ENCODE assay signal across 8 mouse cellular contexts in genomic region chr5:117976657-117977500, GRCm38 (mm10). TPM values are rescaled to one million over a fixed set of nuclear protein-coding genes. Genes with fewer than 3 reads are reported as not detected.
A peak's percentile ranks its signal among the peaks of the same experiment; 100 is the strongest.
DNase-seq lines count a peak whose midpoint lies in the region; ATAC-seq and TF ChIP-seq lines count a peak whose summit lies in the region.

Gene Fbxo21 (plus strand): TSS chr5:117976730.

- H3K4me3 ChIP-seq in forebrain, embryonic 15.5 days: peak within 1 kb of the TSS; percentile 99
- H3K4me3 ChIP-seq in lung, adult 2 months (replicated peaks; ENCODE audit: extremely low read depth, low read depth, low read length): peak within 1 kb of the TSS; percentile 74

- intact Hi-C loops in heart, postnatal 25 days (cut with DNase I): no loop called here

- no peaks in the 10 kb centered on the region for H3K9me3 ChIP-seq in forebrain, embryonic 15.5 days

- H3K27ac ChIP-seq in forebrain, embryonic 15.5 days (replicated peaks): peak within 1 kb of the TSS; percentile 90

- no peak for TF ChIP-seq CTCF in lung, adult 2 months (IDR thresholded peaks at IDR 0.05; ENCODE audit: insufficient read depth, low read length)

- peak; percentile 59; the same call in 1 of the 2 replicates for TF ChIP-seq POLR2A in lung, adult 2 months (IDR thresholded peaks at IDR 0.05; ENCODE audit: borderline replicate concordance, extremely low read depth, low read depth, low read length)

- H3K9ac ChIP-seq in forebrain, embryonic 15.5 days (replicated peaks): peak within 1 kb of the TSS; percentile 100

- peak; percentile 86 for ATAC-seq in forebrain, embryonic 15.5 days (replicated peaks)
- peak; percentile 64 for ATAC-seq in neutrophil, adult 5-6 weeks (ENCODE audit: extremely low read depth, insufficient number of reproducible peaks, low FRiP score, poor library complexity, severe bottlenecking)

- peak within 1 kb of the TSS; percentile 73 for H3K4me2 ChIP-seq in forebrain, embryonic 15.5 days (replicated peaks)

- no peaks in the 10 kb centered on the region for H3K27me3 ChIP-seq in forebrain, embryonic 15.5 days

- WGBS in forebrain, embryonic 15.5 days: under 1% methylated on average over 77 of the region's 88 CpGs
- WGBS in lung, adult 2 months: 1% methylated on average over 88 of the region's 88 CpGs

- DNase-seq in ES-CJ7 (ENCODE audit: low read depth, low spot score): peak; percentile 94
- DNase-seq in cerebellum, adult 11 months: peak; percentile 98
- DNase-seq in heart, postnatal 25 days (ENCODE audit: low spot score): peak; percentile 94
- peak; percentile 96 to 98 for DNase-seq in layer of hippocampus, adult 18-20 months (ENCODE audit: low spot score in 2 of 2)
- peak; percentile 97 for DNase-seq in lung, adult 2 months
- peak; percentile 86 to 89 for DNase-seq in thymus, adult 18-20 months

- 0 out of 2 replicates have a peak, but pooled peaks cover 5% of the 10 kb centered on the region for H3K36me3 ChIP-seq in forebrain, embryonic 15.5 days

- H3K4me1 ChIP-seq in forebrain, embryonic 15.5 days: peaks cover 32% of the 10 kb centered on the region
- peaks cover 7% of the 10 kb centered on the region for H3K4me1 ChIP-seq in lung, adult 2 months (ENCODE audit: control insufficient read depth, insufficient read depth, low read length)

RNA-seq across cellular contexts. Expression of gene Fbxo21, which starts in this region (rescaled TPM):
- 183 and 193 TPM in 2 replicates for polyA plus RNA-seq in forebrain, embryonic 15.5 days (2015; fragmentation: Nextera tagmentation; extraction: Ambion mirVana)
- 10 to 100 TPM; 38.2 to 44.9 TPM for total RNA-seq in heart, postnatal 25 days (2021)
- 100 to 1,000 TPM; 160 to 163 TPM for total RNA-seq in layer of hippocampus, adult 18-20 months (2021)
- 31.9 and 33.9 TPM in 2 replicates for polyA plus RNA-seq in lung, adult 2 months (2012; rRNA removed)
- 15.0 and 15.9 TPM in 2 replicates for total RNA-seq in neutrophil, adult 5-6 weeks (2017)

Comparison
In these comparisons a context has a peak if more than half of its experiments do, and no peak if none do; other contexts are left out.
1. Peak in every context shown above with its lines: DNase-seq, ATAC-seq, H3K4me3 ChIP-seq and H3K27ac ChIP-seq.